Mouse (Mus musculus) brown adipose tissue, adult 24 weeks (tissue): Measurements from ENCODE around the gene Lmna. TPM values are rescaled to one million over a fixed set of nuclear protein-coding genes. Genes with fewer than 3 reads are reported as not detected.
A peak's percentile ranks its signal among the peaks of the same experiment; 100 is the strongest.

Experiments
- H3K27ac ChIP-seq: fragments of 200-500 bp; replicated peaks from 2 replicates; pipeline ENCODE4 v1.5.1; 2012; ENCODE audit warnings: low read depth, mild to moderate bottlenecking, low read length
- H3K4me1 ChIP-seq: fragments of 200-500 bp; 2 replicates; pipeline ENCODE4 v1.6.1; 2012; ENCODE audit warnings: low read length, mixed read lengths; ENCODE audit not compliant: control insufficient read depth, insufficient read depth, insufficient read length
- H3K4me3 ChIP-seq: fragments of 200-500 bp; 2 replicates; pipeline ENCODE4 v1.5.1; 2012; ENCODE audit warnings: low read depth, mild to moderate bottlenecking, low read length, moderate library complexity; ENCODE audit not compliant: insufficient read depth
- polyA plus RNA-seq: library from polyadenylated mRNA; stranded (reverse); fragments of >200 nt; gene quantifications from 2 replicates; pipeline ENCODE4 v1.2.4, GENCODE M21; 2012; ENCODE audit not compliant: missing spikeins, insufficient read depth, insufficient read length

The Lmna gene
- polyA plus RNA-seq, 1 experiment = 35.7 TPM

DNA sequence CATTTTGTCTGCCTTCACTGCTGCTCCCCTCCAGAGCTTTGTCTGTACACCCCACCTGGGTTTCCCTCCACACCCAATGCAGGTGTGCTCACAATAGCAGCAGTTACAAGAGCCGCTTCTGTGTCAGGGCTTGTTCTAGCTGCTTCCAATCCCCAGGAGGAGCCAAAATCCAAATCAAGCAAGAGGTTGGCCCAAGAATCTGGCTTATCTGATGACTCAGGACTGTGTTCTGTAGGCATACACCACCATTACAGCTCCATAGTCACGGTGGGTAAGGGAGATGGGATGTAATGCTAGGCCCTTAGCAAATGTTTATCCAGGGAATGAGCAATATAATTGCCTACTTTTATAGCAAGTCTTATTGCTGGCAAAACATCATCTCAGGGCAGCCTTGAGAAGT is 6.7 kb upstream of the Lmna start:
- Histone ChIP-seq H3K27ac (no peak overlapping the region), H3K4me1 (peaks cover 14% of the 10 kb centered on the region), H3K4me3 (no peak overlapping the region)

DNA sequence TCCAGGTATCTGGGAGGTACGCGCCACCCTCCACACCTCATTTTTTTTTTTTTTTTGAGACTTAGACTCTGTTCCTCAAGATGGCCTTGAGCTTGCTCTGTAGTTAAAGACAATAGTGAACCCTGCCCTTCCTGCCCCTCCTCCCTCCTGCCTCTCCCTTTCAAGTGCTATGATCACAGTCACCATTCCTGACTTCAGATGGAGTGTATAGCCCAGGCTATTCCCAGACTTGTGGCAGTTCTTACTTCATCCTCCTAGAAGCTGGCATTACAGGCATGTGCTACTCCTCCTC is 5.3 kb upstream of the Lmna start:
- peaks cover 20% of the 10 kb centered on the region for H3K4me1 ChIP-seq
- no peak overlapping the region for H3K27ac ChIP-seq
- no peak overlapping the region for H3K4me3 ChIP-seq

GRCm38 (mm10) chr3:88514231-88515094 is 4.7 kb upstream of the Lmna start:
- Histone ChIP-seq H3K4me3 (no peak overlapping the region), H3K4me1 (peaks cover 20% of the 10 kb centered on the region), H3K27ac (no peak overlapping the region)

DNA sequence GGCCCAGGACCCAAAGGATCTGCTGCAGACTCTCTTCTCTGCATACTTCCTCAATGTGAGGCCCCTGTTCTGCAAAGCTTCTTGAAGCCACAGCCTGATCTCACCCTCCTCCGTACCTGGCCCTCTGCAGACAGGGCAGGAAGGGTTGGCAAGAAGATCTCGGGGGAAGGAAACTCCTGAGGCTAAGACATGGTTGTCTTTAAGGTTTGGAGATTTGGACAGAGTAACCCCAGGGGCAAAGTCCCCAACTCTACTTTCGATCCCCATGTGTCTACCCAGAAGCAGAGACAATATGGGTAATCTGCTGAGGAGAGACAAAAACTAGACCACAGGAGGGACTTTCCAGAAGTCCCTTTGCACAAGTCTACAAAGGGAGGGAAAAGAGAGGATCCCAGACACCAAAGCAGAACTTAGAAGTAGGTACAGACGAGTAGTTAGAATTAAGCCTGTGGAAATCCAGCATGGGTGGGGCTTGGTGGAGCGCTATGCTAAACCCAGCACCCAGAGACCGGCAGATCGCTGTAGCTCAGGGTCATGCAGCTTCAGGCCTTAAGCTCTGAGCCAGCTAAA is 3.9 kb upstream of the Lmna start:
- 0 out of 2 replicates have a peak overlapping the region, but pooled peaks have one; percentile 11 for H3K27ac ChIP-seq
- H3K4me3 ChIP-seq = no peak overlapping the region
- peaks cover 20% of the 10 kb centered on the region for H3K4me1 ChIP-seq

DNA sequence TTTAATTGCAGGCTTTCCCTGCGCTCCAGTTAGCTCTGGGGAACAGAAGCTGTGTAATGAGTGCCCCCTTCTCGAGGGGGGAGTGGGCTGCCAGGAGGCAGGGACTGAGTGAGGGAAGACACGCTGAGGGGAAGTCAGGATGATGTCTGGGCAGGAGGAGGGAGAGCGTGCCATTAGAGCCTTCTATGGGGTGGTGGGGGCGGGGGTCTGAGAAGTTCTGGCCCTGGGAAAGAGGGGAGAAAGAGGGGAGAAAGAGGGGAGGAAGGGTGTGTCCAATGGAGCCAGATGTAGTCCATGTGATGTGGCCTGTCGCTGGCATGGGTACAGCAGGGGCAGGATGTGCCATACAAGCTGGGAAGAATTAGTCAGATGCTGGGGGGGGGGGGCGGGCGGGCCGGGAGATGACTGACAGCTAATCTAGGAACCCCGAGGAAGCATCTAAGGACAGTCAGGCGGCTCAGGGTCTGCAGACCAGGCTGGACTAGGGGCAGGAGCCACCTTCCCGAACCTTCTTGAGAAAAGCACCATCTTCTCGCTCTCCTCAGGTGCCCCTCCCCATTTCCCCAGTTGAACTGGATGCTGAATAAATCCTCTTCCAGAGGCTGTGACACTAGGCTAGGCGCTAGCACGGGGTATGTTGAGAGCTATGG is 3.3 kb upstream of the Lmna start:
- peaks cover 20% of the 10 kb centered on the region for H3K4me1 ChIP-seq
- H3K27ac ChIP-seq = no peak overlapping the region
- no peak overlapping the region for H3K4me3 ChIP-seq

- H3K4me3 ChIP-seq = no peak overlapping the region
- H3K4me1 ChIP-seq = peaks cover 20% of the 10 kb centered on the region
- 0 out of 2 replicates have a peak overlapping the region, but pooled peaks have one; percentile 46 for H3K27ac ChIP-seq
Observed at GRCm38 (mm10) chr3:88512141-88512895, 2.6 kb upstream of the Lmna start.

DNA sequence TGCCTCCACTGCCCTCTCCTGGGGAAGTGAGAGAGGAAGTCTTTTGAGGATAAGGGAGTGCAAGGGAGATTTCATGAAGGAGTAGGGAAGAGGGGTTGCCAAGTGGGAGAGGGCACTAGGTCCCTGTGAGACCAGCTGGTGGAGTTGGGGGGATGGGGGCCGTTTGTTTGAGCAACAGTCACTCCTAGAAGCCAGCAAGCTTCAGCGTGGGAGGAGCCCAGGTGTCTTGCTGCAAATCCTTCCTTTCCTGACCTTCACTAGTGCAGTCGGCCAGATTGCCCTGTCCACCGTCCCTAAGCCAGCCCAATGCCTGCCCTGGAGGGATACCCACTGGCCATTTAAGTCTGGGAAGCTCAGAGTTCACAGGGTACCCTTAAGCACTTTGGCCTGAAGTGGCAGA is 1.8 kb upstream of the Lmna start:
- peak overlapping the region; percentile 23; the same call in 1 of the 2 replicates for H3K27ac ChIP-seq
- H3K4me1 ChIP-seq = peaks cover 20% of the 10 kb centered on the region
- no peak overlapping the region for H3K4me3 ChIP-seq

DNA sequence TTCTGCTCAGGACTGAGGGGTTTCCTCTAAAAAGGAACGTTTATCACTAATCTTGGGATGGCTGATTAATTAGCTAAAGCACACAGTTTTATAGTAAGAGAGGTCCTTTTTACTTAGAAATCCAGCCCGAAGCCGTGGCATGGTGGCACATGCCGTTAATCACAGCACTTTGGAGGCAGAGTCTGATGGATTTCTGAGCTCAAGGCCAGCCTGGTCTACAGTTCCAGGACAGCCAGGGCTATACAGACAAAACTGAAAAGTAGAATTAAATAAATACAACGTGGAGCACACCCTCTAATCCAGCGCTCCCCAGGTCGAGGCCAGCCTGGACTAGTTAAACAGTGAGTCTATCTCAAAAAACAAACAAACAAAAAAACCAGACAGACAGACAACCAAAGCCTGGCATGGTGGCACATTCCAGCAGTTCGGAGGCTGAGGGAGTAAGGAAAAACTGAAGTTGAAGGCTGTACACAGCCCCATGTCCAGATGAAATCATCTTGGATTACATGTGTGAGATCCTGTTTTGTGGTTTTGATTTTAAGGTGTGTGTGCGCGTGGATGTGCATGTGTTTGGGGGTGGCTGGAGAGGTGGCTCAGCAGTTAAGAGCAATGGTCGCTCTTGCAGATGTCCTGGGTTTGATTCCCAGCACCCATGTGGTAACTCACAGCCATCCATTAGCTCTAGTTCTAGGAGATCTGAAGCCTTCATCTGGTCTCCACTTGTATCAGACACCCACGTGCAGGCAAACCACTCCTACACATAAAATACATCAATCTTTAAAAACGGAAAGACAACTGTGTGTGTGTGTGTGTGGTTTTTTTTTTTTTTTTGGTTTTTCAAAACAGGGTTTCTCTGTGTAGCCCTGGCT is 899 bp upstream of the Lmna start:
- Histone ChIP-seq H3K27ac (peak overlapping the region; percentile 61), H3K4me3 (peak overlapping the region; percentile 53), H3K4me1 (peaks cover 20% of the 10 kb centered on the region)

DNA sequence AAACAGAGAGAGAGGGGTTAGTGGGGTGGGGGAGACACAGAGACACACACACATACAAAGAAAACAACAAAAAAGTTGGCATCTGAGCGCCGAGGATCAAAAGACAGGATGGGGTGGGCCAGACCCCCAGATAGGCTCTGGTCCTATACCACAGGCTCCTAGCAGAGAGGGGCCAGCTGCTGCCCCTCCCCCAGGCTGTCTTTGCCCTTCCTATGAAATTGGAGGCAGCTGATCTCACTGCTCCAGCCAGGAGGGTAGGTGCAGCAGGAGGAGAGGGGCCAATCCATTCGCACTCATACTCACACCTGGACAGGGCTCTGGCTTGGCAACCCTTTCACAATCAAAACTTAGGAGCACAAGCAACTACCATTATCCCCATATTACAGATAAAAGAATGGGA is 506 bp downstream of the Lmna start:
- H3K4me3 ChIP-seq = peak overlapping the region; percentile 53
- H3K27ac ChIP-seq = peak overlapping the region; percentile 92
- H3K4me1 ChIP-seq = peaks cover 15% of the 10 kb centered on the region

DNA sequence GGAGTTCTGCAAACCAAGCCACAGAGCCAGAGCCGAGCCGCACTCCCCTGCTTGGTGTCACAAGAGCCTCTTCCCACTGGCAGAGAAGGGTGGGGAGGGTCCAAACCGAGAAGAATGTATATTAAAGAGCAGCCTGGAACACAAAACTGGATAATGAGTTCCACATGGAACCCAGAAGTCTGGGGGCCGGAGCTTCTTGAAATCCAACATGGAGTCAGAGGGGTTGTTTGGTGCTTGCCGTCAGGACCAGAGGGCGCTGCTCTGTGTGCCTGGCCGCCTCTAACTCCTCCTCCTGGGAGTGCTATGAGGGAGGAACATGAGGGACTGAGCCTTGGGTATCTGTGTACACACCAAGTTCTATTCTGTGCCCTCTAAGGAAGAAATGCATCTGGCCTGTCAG is 4.0 kb downstream of the Lmna start:
- H3K27ac ChIP-seq = no peak overlapping the region
- H3K4me3 ChIP-seq = no peak overlapping the region
- peaks cover 10% of the 10 kb centered on the region for H3K4me1 ChIP-seq

DNA sequence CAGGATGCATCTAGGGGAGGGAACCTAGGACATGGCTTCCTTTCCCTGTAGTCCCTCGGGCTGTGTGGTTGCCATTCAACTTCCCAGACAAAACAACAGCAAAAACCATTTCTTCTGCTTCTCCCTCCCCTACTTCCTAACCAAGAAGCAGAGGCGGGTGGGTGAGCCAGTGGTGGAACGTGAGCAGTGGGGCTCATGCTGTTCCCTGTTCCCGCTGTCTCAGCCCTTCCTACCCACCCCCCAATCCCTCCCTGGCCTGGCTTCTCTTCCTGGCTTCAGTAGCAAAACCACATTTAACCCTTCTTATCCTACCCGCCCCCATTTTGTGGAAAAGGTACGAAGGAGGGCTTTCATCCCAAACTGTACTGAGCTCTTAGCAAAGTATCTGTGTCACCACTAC is 4.7 kb downstream of the Lmna start:
- Histone ChIP-seq H3K4me1 (peaks cover 12% of the 10 kb centered on the region), H3K27ac (no peak overlapping the region), H3K4me3 (no peak overlapping the region)

DNA sequence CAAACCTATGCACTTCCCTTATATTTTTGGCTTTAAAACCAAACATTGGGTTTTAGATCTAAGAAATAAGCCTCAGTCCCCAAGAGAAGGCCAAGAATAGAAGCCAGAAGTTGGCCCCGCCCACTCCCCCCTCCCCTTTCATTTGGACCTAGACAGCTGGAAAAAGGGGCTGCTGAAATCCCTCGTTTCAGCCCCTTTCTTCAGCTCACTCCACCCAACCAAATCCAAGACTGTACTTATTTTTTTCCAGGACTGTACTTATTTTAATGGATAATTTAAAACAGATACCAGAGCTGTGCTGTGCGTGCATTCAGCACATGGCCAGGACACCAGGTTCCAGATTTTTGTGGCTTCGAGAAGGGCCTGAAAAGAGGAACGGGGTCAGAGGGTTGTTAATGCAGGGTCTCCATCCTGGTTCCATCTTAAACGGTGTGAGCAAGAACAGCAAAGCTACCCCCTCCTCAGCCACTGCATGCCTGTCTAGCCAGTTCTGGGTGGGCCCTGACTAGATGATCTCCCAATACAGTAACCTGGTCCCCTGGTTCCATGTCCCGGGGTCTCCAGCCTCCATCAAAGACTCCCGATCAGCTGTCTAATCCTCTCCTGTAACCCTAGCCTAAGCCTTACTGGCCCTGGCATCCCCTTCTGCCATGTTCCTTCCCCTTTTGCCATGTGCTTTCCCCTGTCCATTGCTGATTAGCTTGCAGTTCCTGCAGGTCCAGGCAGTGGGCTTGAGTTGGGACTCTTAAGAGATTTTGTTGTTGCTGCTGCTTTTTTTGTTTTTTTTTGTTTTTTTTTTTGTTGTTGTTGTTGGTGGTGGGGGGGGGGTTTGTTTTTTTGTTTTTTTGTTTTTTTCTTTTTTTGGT is 5.6 kb downstream of the Lmna start:
- Histone ChIP-seq H3K4me1 (peaks cover 15% of the 10 kb centered on the region), H3K27ac (peak overlapping the region; percentile 19; the same call in 1 of the 2 replicates), H3K4me3 (no peak overlapping the region)

- H3K4me1 ChIP-seq = peaks cover 15% of the 10 kb centered on the region
- H3K27ac ChIP-seq = peak overlapping the region; percentile 72
- peak overlapping the region; percentile 31 for H3K4me3 ChIP-seq
Observed at GRCm38 (mm10) chr3:88503505-88503863, 6.3 kb downstream of the Lmna start.
